Mouse (Mus musculus): Measurements from ENCODE around the gene Pnkd. TPM values are rescaled to one million over a fixed set of nuclear protein-coding genes. Genes with fewer than 3 reads are reported as not detected.

The Pnkd gene
- polyA plus RNA-seq, 1 experiment = 40.9 TPM

DNA sequence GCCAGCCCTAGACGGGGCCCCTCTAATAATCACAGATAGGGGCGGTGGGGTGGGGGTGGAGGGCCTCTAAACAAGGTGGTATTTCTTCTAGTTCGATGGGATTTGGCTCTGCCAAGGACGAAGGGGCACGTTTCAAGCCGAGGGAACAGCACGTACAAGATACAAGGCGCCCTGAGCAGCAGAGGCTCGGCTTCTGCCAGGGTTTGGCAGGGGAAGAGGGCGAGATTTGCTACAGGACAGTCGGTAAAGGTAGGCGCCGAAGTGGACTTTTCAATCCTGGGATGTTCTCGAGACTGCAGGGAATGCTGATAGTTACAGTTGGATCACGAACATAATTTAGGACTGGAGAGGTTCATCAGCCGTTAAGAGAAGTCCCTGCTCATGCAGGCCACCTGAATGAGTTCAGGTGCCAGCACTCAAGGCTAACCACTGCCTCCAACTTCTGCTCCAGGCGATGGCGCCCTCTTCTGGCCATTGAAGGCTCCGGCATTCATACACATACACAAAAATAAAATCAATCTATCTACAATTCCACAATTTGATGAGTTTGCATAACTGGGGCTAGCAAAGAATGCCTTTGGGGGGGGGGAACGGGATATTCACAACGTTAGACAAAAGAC lies 105.7 kb downstream of the Pnkd start:
- H3K9me3 ChIP-seq (replicated peaks; ENCODE audit: control insufficient read depth, insufficient read depth, low read length, poor library complexity, severe bottlenecking) = no peaks in the 10 kb centered on the region
- peak overlapping the region; percentile 97 for H3K9ac ChIP-seq (ENCODE audit: low read depth, poor library complexity, severe bottlenecking)
- H3K36me3 ChIP-seq (ENCODE audit: control insufficient read depth, insufficient read depth, low read length, poor library complexity, severe bottlenecking) = peaks cover 8% of the 10 kb centered on the region; the same call in 1 of the 2 replicates
- peak overlapping the region; percentile 41; the same call in 1 of the 2 replicates for H3K27ac ChIP-seq (ENCODE audit: insufficient read depth, low read length)
- H3K27me3 ChIP-seq (ENCODE audit: control insufficient read depth, insufficient read depth, low read length, poor library complexity, severe bottlenecking) = no peaks in the 10 kb centered on the region
- H3K4me3 ChIP-seq (ENCODE audit: low read depth, low read length) = peak overlapping the region; percentile 60
- peak; percentile 40; the same call in 1 of the 2 replicates for TF ChIP-seq EP300 (IDR thresholded peaks at IDR 0.05; ENCODE audit: insufficient read depth, low read depth, low read length)
- TF ChIP-seq POLR2A (IDR thresholded peaks at IDR 0.05; ENCODE audit: insufficient read depth, low read length) = no peak
- TF ChIP-seq CTCF (IDR thresholded peaks at IDR 0.05; ENCODE audit: low read depth, low read length) = peak; percentile 95
- H3K4me1 ChIP-seq (ENCODE audit: control insufficient read depth, insufficient read depth, low read length) = no peaks in the 10 kb centered on the region

GRCm38 (mm10) chr1:74390924-74391748 lies 106.4 kb downstream of the Pnkd start, which contains the start of gene Ctdsp1:
TSS of gene Ctdsp1 (plus strand) at chr1:74391509.
- Histone ChIP-seq H3K27ac (ENCODE audit: insufficient read depth, low read length) (peak within 1 kb of the TSS; percentile 41; the same call in 1 of the 2 replicates), H3K9me3 (replicated peaks; ENCODE audit: control insufficient read depth, insufficient read depth, low read length, poor library complexity, severe bottlenecking) (no peaks in the 10 kb centered on the region), H3K27me3 (ENCODE audit: control insufficient read depth, insufficient read depth, low read length, poor library complexity, severe bottlenecking) (no peaks in the 10 kb centered on the region), H3K9ac (ENCODE audit: low read depth, poor library complexity, severe bottlenecking) (peak within 1 kb of the TSS; percentile 97), H3K36me3 (ENCODE audit: control insufficient read depth, insufficient read depth, low read length, poor library complexity, severe bottlenecking) (peaks cover 8% of the 10 kb centered on the region; the same call in 1 of the 2 replicates), H3K4me1 (ENCODE audit: control insufficient read depth, insufficient read depth, low read length) (no peaks in the 10 kb centered on the region), H3K4me3 (ENCODE audit: low read depth, low read length) (peak within 1 kb of the TSS; percentile 66)
- 0 out of 2 replicates have a peak, but pooled peaks have one; percentile 19 for TF ChIP-seq EP300 (IDR thresholded peaks at IDR 0.05; ENCODE audit: insufficient read depth, low read depth, low read length)
- TF ChIP-seq POLR2A (IDR thresholded peaks at IDR 0.05; ENCODE audit: insufficient read depth, low read length) = no peak
- peak; percentile 36 for TF ChIP-seq CTCF (IDR thresholded peaks at IDR 0.05; ENCODE audit: low read depth, low read length)

GRCm38 (mm10) chr1:74391844-74392441 lies 107.2 kb downstream of the Pnkd start:
- Histone ChIP-seq H3K9me3 (replicated peaks; ENCODE audit: control insufficient read depth, insufficient read depth, low read length, poor library complexity, severe bottlenecking) (no peaks in the 10 kb centered on the region), H3K4me3 (ENCODE audit: low read depth, low read length) (peak overlapping the region; percentile 66), H3K27ac (ENCODE audit: insufficient read depth, low read length) (no peak overlapping the region), H3K9ac (ENCODE audit: low read depth, poor library complexity, severe bottlenecking) (peak overlapping the region; percentile 97), H3K27me3 (ENCODE audit: control insufficient read depth, insufficient read depth, low read length, poor library complexity, severe bottlenecking) (no peaks in the 10 kb centered on the region), H3K36me3 (ENCODE audit: control insufficient read depth, insufficient read depth, low read length, poor library complexity, severe bottlenecking) (peaks cover 8% of the 10 kb centered on the region; the same call in 1 of the 2 replicates), H3K4me1 (ENCODE audit: control insufficient read depth, insufficient read depth, low read length) (no peaks in the 10 kb centered on the region)
- TF ChIP-seq EP300 (IDR thresholded peaks at IDR 0.05; ENCODE audit: insufficient read depth, low read depth, low read length) = no peak
- no peak for TF ChIP-seq POLR2A (IDR thresholded peaks at IDR 0.05; ENCODE audit: insufficient read depth, low read length)
- no peak for TF ChIP-seq CTCF (IDR thresholded peaks at IDR 0.05; ENCODE audit: low read depth, low read length)

GRCm38 (mm10) chr1:74392446-74392994 lies 107.8 kb downstream of the Pnkd start:
- H3K4me1 ChIP-seq (ENCODE audit: control insufficient read depth, insufficient read depth, low read length) = no peaks in the 10 kb centered on the region
- H3K27me3 ChIP-seq (ENCODE audit: control insufficient read depth, insufficient read depth, low read length, poor library complexity, severe bottlenecking) = no peaks in the 10 kb centered on the region
- H3K9ac ChIP-seq (ENCODE audit: low read depth, poor library complexity, severe bottlenecking) = peak overlapping the region; percentile 97
- no peaks in the 10 kb centered on the region for H3K9me3 ChIP-seq (replicated peaks; ENCODE audit: control insufficient read depth, insufficient read depth, low read length, poor library complexity, severe bottlenecking)
- H3K27ac ChIP-seq (ENCODE audit: insufficient read depth, low read length) = no peak overlapping the region
- peaks cover 8% of the 10 kb centered on the region; the same call in 1 of the 2 replicates for H3K36me3 ChIP-seq (ENCODE audit: control insufficient read depth, insufficient read depth, low read length, poor library complexity, severe bottlenecking)
- TF ChIP-seq POLR2A (IDR thresholded peaks at IDR 0.05; ENCODE audit: insufficient read depth, low read length) = no peak
- no peak for TF ChIP-seq EP300 (IDR thresholded peaks at IDR 0.05; ENCODE audit: insufficient read depth, low read depth, low read length)
- no peak for TF ChIP-seq CTCF (IDR thresholded peaks at IDR 0.05; ENCODE audit: low read depth, low read length)
- H3K4me3 ChIP-seq (ENCODE audit: low read depth, low read length) = peak overlapping the region; percentile 66

- Histone ChIP-seq H3K27me3 (ENCODE audit: control insufficient read depth, insufficient read depth, low read length, poor library complexity, severe bottlenecking) (no peaks in the 10 kb centered on the region), H3K4me3 (ENCODE audit: low read depth, low read length) (no peak overlapping the region), H3K36me3 (ENCODE audit: control insufficient read depth, insufficient read depth, low read length, poor library complexity, severe bottlenecking) (peaks cover 8% of the 10 kb centered on the region; the same call in 1 of the 2 replicates), H3K9ac (ENCODE audit: low read depth, poor library complexity, severe bottlenecking) (no peak overlapping the region), H3K27ac (ENCODE audit: insufficient read depth, low read length) (no peak overlapping the region), H3K9me3 (replicated peaks; ENCODE audit: control insufficient read depth, insufficient read depth, low read length, poor library complexity, severe bottlenecking) (no peaks in the 10 kb centered on the region), H3K4me1 (ENCODE audit: control insufficient read depth, insufficient read depth, low read length) (no peaks in the 10 kb centered on the region)
- TF ChIP-seq POLR2A (IDR thresholded peaks at IDR 0.05; ENCODE audit: insufficient read depth, low read length) = no peak
- no peak for TF ChIP-seq EP300 (IDR thresholded peaks at IDR 0.05; ENCODE audit: insufficient read depth, low read depth, low read length)
- no peak for TF ChIP-seq CTCF (IDR thresholded peaks at IDR 0.05; ENCODE audit: low read depth, low read length)
Observed at GRCm38 (mm10) chr1:74393010-74393409, 108.3 kb downstream of the Pnkd start.

Data from ES-Bruce4 (cell line).